Mouse (Mus musculus) ovary, postnatal 14 days (tissue): ENCODE results near the gene Tuba1b.
"Not testable (repeated sequence)": the region's sequence is repeated elsewhere in the genome, so short reads cannot be mapped to it uniquely, and the experiment has no call there.

Source experiments
- DNase-seq: peaks from one replicate; pipeline ENCODE4 v3.0.0; 2022; ENCODE audit warnings: low spot score

The Tuba1b gene

GRCm38 (mm10) chr15:98953401-98954356 is 19.3 kb upstream of the Tuba1b start, which contains the start of the genes Gm49450 and Tuba1a:
TSS of gene Gm49450 (minus strand) at chr15:98953551.
TSS of gene Tuba1a (minus strand) at chr15:98953703.
- peak; percentile 84 for DNase-seq

- peak; percentile 50 for DNase-seq
Measured at GRCm38 (mm10) chr15:98952751-98953400, 18.5 kb upstream of the Tuba1b start.

- DNase-seq: no peak
Measured at GRCm38 (mm10) chr15:98952063-98952455, 17.7 kb upstream of the Tuba1b start.

GRCm38 (mm10) chr15:98951122-98952062 is 17.0 kb upstream of the Tuba1b start:
- not testable (repeated sequence) for DNase-seq

- no peak for DNase-seq
Measured at GRCm38 (mm10) chr15:98949607-98949892, 15.2 kb upstream of the Tuba1b start.

GRCm38 (mm10) chr15:98948857-98949606 is 14.7 kb upstream of the Tuba1b start:
- DNase-seq: no peak

- no peak for DNase-seq
Measured at GRCm38 (mm10) chr15:98948382-98948781, 14.0 kb upstream of the Tuba1b start.

- no peak for DNase-seq
Measured at GRCm38 (mm10) chr15:98947884-98948283, 13.5 kb upstream of the Tuba1b start.

- DNase-seq: no peak
Measured at GRCm38 (mm10) chr15:98943133-98943532, 8.8 kb upstream of the Tuba1b start.

- DNase-seq: no peak
Measured at GRCm38 (mm10) chr15:98942081-98942480, 7.7 kb upstream of the Tuba1b start.

GRCm38 (mm10) chr15:98941539-98941938 is 7.2 kb upstream of the Tuba1b start:
- DNase-seq: no peak

GRCm38 (mm10) chr15:98940816-98941215 is 6.5 kb upstream of the Tuba1b start:
- DNase-seq: no peak

GRCm38 (mm10) chr15:98933833-98934216 is 540 bp downstream of the Tuba1b start:
- DNase-seq: peak; percentile 91

GRCm38 (mm10) chr15:98933004-98933671 is 1.2 kb downstream of the Tuba1b start:
- not testable (repeated sequence) for DNase-seq

GRCm38 (mm10) chr15:98930998-98931397 is 3.4 kb downstream of the Tuba1b start:
- DNase-seq: no peak

- DNase-seq: no peak
Measured at GRCm38 (mm10) chr15:98930017-98930734, 4.2 kb downstream of the Tuba1b start.

GRCm38 (mm10) chr15:98928598-98929240 is 5.6 kb downstream of the Tuba1b start:
- peak; percentile 53 for DNase-seq

- no peak for DNase-seq
Measured at GRCm38 (mm10) chr15:98927566-98927965, 6.8 kb downstream of the Tuba1b start.

- DNase-seq: no peak
Measured at GRCm38 (mm10) chr15:98924682-98925081, 9.7 kb downstream of the Tuba1b start.
